ENCODE assay signal across 18 mouse cellular contexts in genomic region chrX:57916705-57917104, GRCm38 (mm10).
DNase-seq lines count a peak whose midpoint lies in the region; ATAC-seq and TF ChIP-seq lines count a peak whose summit lies in the region.
"Had no signal": no experiment of that assay in that cellular context is flagged by ENCODE, and none has a peak within 500 bp of the region (broad histone marks: within the 10 kb centered on the region; RNA-seq: fewer than 3 reads in every experiment).

No protein-coding gene starts in this region.

- no peaks in the 10 kb centered on the region for H3K9me3 ChIP-seq in forebrain, embryonic 11.5 days (ENCODE audit: control insufficient read depth, low read length)
- H3K9me3 ChIP-seq in forebrain, postnatal 0 days (ENCODE audit: low read length): no peaks in the 10 kb centered on the region; the same call in 1 of the 2 replicates
- no peaks in the 10 kb centered on the region for H3K9me3 ChIP-seq in hindbrain, embryonic 12.5 days (replicated peaks)
- H3K9me3 ChIP-seq in midbrain, embryonic 11.5 days (ENCODE audit: control insufficient read depth, low read length): no peaks in the 10 kb centered on the region
- H3K9me3 ChIP-seq in neural tube, embryonic 14.5 days (ENCODE audit: control insufficient read depth, low read length): no peaks in the 10 kb centered on the region
- H3K9me3 ChIP-seq: embryonic facial prominence, embryonic 13.5 days; megakaryocyte, embryonic 14.5 days; stomach, embryonic 15.5 days had no signal

- no peaks in the 10 kb centered on the region for H3K36me3 ChIP-seq in forebrain, embryonic 11.5 days (ENCODE audit: control insufficient read depth, insufficient read depth, low read length)
- no peaks in the 10 kb centered on the region for H3K36me3 ChIP-seq in forebrain, postnatal 0 days (ENCODE audit: insufficient read depth)
- H3K36me3 ChIP-seq in hindbrain, embryonic 12.5 days: no peaks in the 10 kb centered on the region
- no peaks in the 10 kb centered on the region for H3K36me3 ChIP-seq in midbrain, embryonic 11.5 days (ENCODE audit: control insufficient read depth, insufficient read depth, low read length)
- H3K36me3 ChIP-seq in neural tube, embryonic 14.5 days (ENCODE audit: control insufficient read depth, insufficient read depth, low read length): no peaks in the 10 kb centered on the region
- H3K36me3 ChIP-seq: embryonic facial prominence, embryonic 13.5 days; stomach, embryonic 15.5 days had no signal

- DNase-seq in forebrain, embryonic 11.5 days (ENCODE audit: low spot score): peak; percentile 50
- no peak for DNase-seq in forebrain, postnatal 0 days
- peak; percentile 85 for DNase-seq in midbrain, embryonic 11.5 days (ENCODE audit: low spot score, missing footprints)
- no peak for DNase-seq in spleen, adult 12 weeks (ENCODE audit: low spot score)
- no peak for DNase-seq in spleen, postnatal 4 days (ENCODE audit: low spot score in 2 of 2)
- no peak for DNase-seq in layer of hippocampus, adult 9-10 months (ENCODE audit: low spot score)
- DNase-seq: adrenal gland, postnatal 36 days; cerebellum, adult 11-12 months; heart, adult 2 months; kidney, adult 9 months; thymus, postnatal 25 days had no signal

- no peak for TF ChIP-seq CTCF in forebrain, postnatal 0 days (IDR thresholded peaks at IDR 0.05; ENCODE audit: low read depth)

- peaks cover 7% of the 10 kb centered on the region for H3K27me3 ChIP-seq in forebrain, embryonic 11.5 days (ENCODE audit: control insufficient read depth, insufficient read depth, low read length)
- H3K27me3 ChIP-seq in forebrain, postnatal 0 days (ENCODE audit: insufficient read depth, low read length): peaks cover 4% of the 10 kb centered on the region; the same call in 1 of the 2 replicates
- H3K27me3 ChIP-seq in hindbrain, embryonic 12.5 days: peaks cover 16% of the 10 kb centered on the region
- peaks cover 8% of the 10 kb centered on the region for H3K27me3 ChIP-seq in midbrain, embryonic 11.5 days (ENCODE audit: control insufficient read depth, insufficient read depth, low read length)
- no peaks in the 10 kb centered on the region for H3K27me3 ChIP-seq in neural tube, embryonic 14.5 days (ENCODE audit: control insufficient read depth, insufficient read depth, low read length)

- peak; percentile 39 for ATAC-seq in forebrain, embryonic 11.5 days (replicated peaks; ENCODE audit: low FRiP score)
- no peak for ATAC-seq in forebrain, postnatal 0 days
- ATAC-seq in hindbrain, embryonic 12.5 days (ENCODE audit: low FRiP score): no peak
- ATAC-seq in midbrain, embryonic 11.5 days (ENCODE audit: low FRiP score): peak; percentile 51
- ATAC-seq in neural tube, embryonic 14.5 days (ENCODE audit: low read depth): no peak; the same call in 1 of the 2 replicates

- H3K27ac ChIP-seq in forebrain, embryonic 11.5 days (ENCODE audit: low read depth, low read length): no peak overlapping the region
- H3K27ac ChIP-seq in forebrain, postnatal 0 days (ENCODE audit: low read depth, low read length): no peak overlapping the region
- H3K27ac ChIP-seq in hindbrain, embryonic 12.5 days: no peak overlapping the region
- H3K27ac ChIP-seq in midbrain, embryonic 11.5 days (ENCODE audit: low read depth, low read length): 0 out of 2 replicates have a peak overlapping the region, but pooled peaks have one; percentile 30
- H3K27ac ChIP-seq in neural tube, embryonic 14.5 days (ENCODE audit: low read depth, low read length): no peak overlapping the region
- H3K27ac ChIP-seq: embryonic facial prominence, embryonic 13.5 days; heart, adult 2 months; layer of hippocampus, adult 2 months; stomach, embryonic 15.5 days had no signal

- peaks cover 2% of the 10 kb centered on the region; the same call in 1 of the 2 replicates for H3K4me1 ChIP-seq in forebrain, embryonic 11.5 days (replicated peaks; ENCODE audit: control insufficient read depth, insufficient read depth, low read length)
- H3K4me1 ChIP-seq in forebrain, postnatal 0 days (ENCODE audit: insufficient read depth): no peaks in the 10 kb centered on the region
- H3K4me1 ChIP-seq in hindbrain, embryonic 12.5 days: no peaks in the 10 kb centered on the region
- peaks cover 5% of the 10 kb centered on the region; the same call in 1 of the 2 replicates for H3K4me1 ChIP-seq in midbrain, embryonic 11.5 days (ENCODE audit: control insufficient read depth, insufficient read depth, low read length)
- no peaks in the 10 kb centered on the region for H3K4me1 ChIP-seq in neural tube, embryonic 14.5 days (ENCODE audit: control insufficient read depth, insufficient read depth, low read length)
- H3K4me1 ChIP-seq: embryonic facial prominence, embryonic 13.5 days; stomach, embryonic 15.5 days had no signal

- H3K4me3 ChIP-seq in forebrain, embryonic 11.5 days (ENCODE audit: low read depth, low read length): no peak overlapping the region
- H3K4me3 ChIP-seq in forebrain, postnatal 0 days (ENCODE audit: low read depth, low read length): no peak overlapping the region
- H3K4me3 ChIP-seq in hindbrain, embryonic 12.5 days: no peak overlapping the region
- no peak overlapping the region for H3K4me3 ChIP-seq in midbrain, embryonic 11.5 days (ENCODE audit: low read depth, low read length)
- no peak overlapping the region for H3K4me3 ChIP-seq in neural tube, embryonic 14.5 days (ENCODE audit: low read depth, low read length)
- H3K4me3 ChIP-seq: embryonic facial prominence, embryonic 13.5 days; heart, adult 2 months; layer of hippocampus, adult 2 months; megakaryocyte, embryonic 14.5 days; stomach, embryonic 15.5 days had no signal

- H3K9ac ChIP-seq in forebrain, embryonic 11.5 days (ENCODE audit: low read length): no peak overlapping the region
- H3K9ac ChIP-seq in forebrain, postnatal 0 days: no peak overlapping the region
- H3K9ac ChIP-seq in hindbrain, embryonic 12.5 days: no peak overlapping the region
- H3K9ac ChIP-seq in midbrain, embryonic 11.5 days (ENCODE audit: low read length): no peak overlapping the region
- no peak overlapping the region for H3K9ac ChIP-seq in neural tube, embryonic 14.5 days (replicated peaks; ENCODE audit: low read depth, low read length)
- H3K9ac ChIP-seq: embryonic facial prominence, embryonic 13.5 days; lung, embryonic 14.5 days; stomach, embryonic 15.5 days had no signal

- 13% methylated on average over 11 of the region's 11 CpGs for WGBS in forebrain, embryonic 11.5 days
- 36% methylated on average over 11 of the region's 11 CpGs for WGBS in forebrain, postnatal 0 days
- 22% methylated on average over 11 of the region's 11 CpGs for WGBS in hindbrain, embryonic 12.5 days
- WGBS in midbrain, embryonic 11.5 days: 23% methylated on average over 11 of the region's 11 CpGs
- 28% methylated on average over 11 of the region's 11 CpGs for WGBS in neural tube, embryonic 14.5 days

- peak overlapping the region; percentile 15; the same call in 1 of the 2 replicates for H3K4me2 ChIP-seq in forebrain, embryonic 11.5 days (ENCODE audit: low read depth, low read length, severe bottlenecking)
- no peak overlapping the region for H3K4me2 ChIP-seq in forebrain, postnatal 0 days (ENCODE audit: low read depth)
- H3K4me2 ChIP-seq in hindbrain, embryonic 12.5 days (replicated peaks): peak overlapping the region; percentile 13; the same call in 1 of the 2 replicates
- peak overlapping the region; percentile 33; the same call in 1 of the 2 replicates for H3K4me2 ChIP-seq in midbrain, embryonic 11.5 days
- peak overlapping the region; percentile 8; the same call in 1 of the 2 replicates for H3K4me2 ChIP-seq in neural tube, embryonic 14.5 days (ENCODE audit: low read depth, low read length)
- H3K4me2 ChIP-seq: embryonic facial prominence, embryonic 13.5 days; lung, embryonic 14.5 days; stomach, embryonic 15.5 days had no signal

Comparison
In these comparisons a context has a peak if more than half of its experiments do, and no peak if none do; other contexts are left out.
1. ATAC-seq: peak in forebrain, embryonic 11.5 days (single experiment) and midbrain, embryonic 11.5 days (single experiment); none in forebrain, postnatal 0 days (single experiment), hindbrain, embryonic 12.5 days (single experiment) and neural tube, embryonic 14.5 days (single experiment).
2. DNase-seq: peak in forebrain, embryonic 11.5 days (single experiment) and midbrain, embryonic 11.5 days (single experiment); none in forebrain, postnatal 0 days (single experiment), spleen, adult 12 weeks (single experiment), spleen, postnatal 4 days (0 of 2) and layer of hippocampus, adult 9-10 months (single experiment).